Mouse (Mus musculus): ENCODE measurements around the gene Clp1. TPM values are rescaled to one million over a fixed set of nuclear protein-coding genes. Genes with fewer than 3 reads are reported as not detected.
A peak's percentile ranks its signal among the peaks of the same experiment; 100 is the strongest.

Gene Clp1
- polyA plus RNA-seq, 1 experiment = 12.0 TPM

GRCm38 (mm10) chr2:84762295-84762694 is 35.1 kb upstream of the Clp1 start:
- no peak overlapping the region for H3K27ac ChIP-seq (ENCODE audit: insufficient read depth, low read length)
- H3K4me1 ChIP-seq (ENCODE audit: control insufficient read depth, insufficient read depth, low read length) = no peaks in the 10 kb centered on the region
- no peak for DNase-seq
- no peak overlapping the region for H3K4me3 ChIP-seq (replicated peaks; ENCODE audit: insufficient read depth, low read depth, low read length)
- WGBS = 56% methylated on average over 4 of the region's 4 CpGs
- no peaks in the 10 kb centered on the region for H3K27me3 ChIP-seq (ENCODE audit: control insufficient read depth, insufficient read depth, low read length)
- TF ChIP-seq POLR2A (IDR thresholded peaks at IDR 0.05; ENCODE audit: borderline replicate concordance, insufficient read depth, low read length) (no peak), CTCF (IDR thresholded peaks at IDR 0.05; ENCODE audit: borderline replicate concordance, insufficient read depth, low read depth, low read length) (no peak)

- DNase-seq = no peak
Observed at GRCm38 (mm10) chr2:84761840-84762239, 34.7 kb upstream of the Clp1 start.

GRCm38 (mm10) chr2:84761309-84761708 is 34.2 kb upstream of the Clp1 start:
- Histone ChIP-seq H3K4me1 (ENCODE audit: control insufficient read depth, insufficient read depth, low read length) (no peaks in the 10 kb centered on the region), H3K27me3 (ENCODE audit: control insufficient read depth, insufficient read depth, low read length) (no peaks in the 10 kb centered on the region), H3K4me3 (replicated peaks; ENCODE audit: insufficient read depth, low read depth, low read length) (no peak overlapping the region), H3K27ac (ENCODE audit: insufficient read depth, low read length) (no peak overlapping the region)
- 80% methylated on average over 3 of the region's 3 CpGs for WGBS
- no peak for DNase-seq
- TF ChIP-seq POLR2A (IDR thresholded peaks at IDR 0.05; ENCODE audit: borderline replicate concordance, insufficient read depth, low read length) (no peak), CTCF (IDR thresholded peaks at IDR 0.05; ENCODE audit: borderline replicate concordance, insufficient read depth, low read depth, low read length) (no peak)

More at GRCm38 (mm10) chr2:84761840-84762239, 34.7 kb upstream of the Clp1 start:
- 84% methylated on average over 1 of the region's 1 CpGs for WGBS
- TF ChIP-seq POLR2A (IDR thresholded peaks at IDR 0.05; ENCODE audit: borderline replicate concordance, insufficient read depth, low read length) = no peak
- no peak for TF ChIP-seq CTCF (IDR thresholded peaks at IDR 0.05; ENCODE audit: borderline replicate concordance, insufficient read depth, low read depth, low read length)
- H3K27ac ChIP-seq (ENCODE audit: insufficient read depth, low read length) = no peak overlapping the region
- H3K4me1 ChIP-seq (ENCODE audit: control insufficient read depth, insufficient read depth, low read length) = no peaks in the 10 kb centered on the region
- H3K4me3 ChIP-seq (replicated peaks; ENCODE audit: insufficient read depth, low read depth, low read length) = no peak overlapping the region
- no peaks in the 10 kb centered on the region for H3K27me3 ChIP-seq (ENCODE audit: control insufficient read depth, insufficient read depth, low read length)

GRCm38 (mm10) chr2:84760777-84761176 is 33.6 kb upstream of the Clp1 start:
- no peaks in the 10 kb centered on the region for H3K4me1 ChIP-seq (ENCODE audit: control insufficient read depth, insufficient read depth, low read length)
- H3K4me3 ChIP-seq (replicated peaks; ENCODE audit: insufficient read depth, low read depth, low read length) = no peak overlapping the region
- no peak for DNase-seq
- H3K27ac ChIP-seq (ENCODE audit: insufficient read depth, low read length) = no peak overlapping the region
- H3K27me3 ChIP-seq (ENCODE audit: control insufficient read depth, insufficient read depth, low read length) = no peaks in the 10 kb centered on the region
- TF ChIP-seq CTCF (IDR thresholded peaks at IDR 0.05; ENCODE audit: borderline replicate concordance, insufficient read depth, low read depth, low read length) = no peak
- TF ChIP-seq POLR2A (IDR thresholded peaks at IDR 0.05; ENCODE audit: borderline replicate concordance, insufficient read depth, low read length) = no peak
- WGBS = 29% methylated on average over 8 of the region's 8 CpGs

GRCm38 (mm10) chr2:84758542-84759127 is 31.5 kb upstream of the Clp1 start:
- Histone ChIP-seq H3K4me1 (ENCODE audit: control insufficient read depth, insufficient read depth, low read length) (no peaks in the 10 kb centered on the region), H3K27ac (ENCODE audit: insufficient read depth, low read length) (no peak overlapping the region), H3K4me3 (replicated peaks; ENCODE audit: insufficient read depth, low read depth, low read length) (no peak overlapping the region), H3K27me3 (ENCODE audit: control insufficient read depth, insufficient read depth, low read length) (no peaks in the 10 kb centered on the region)
- TF ChIP-seq CTCF (IDR thresholded peaks at IDR 0.05; ENCODE audit: borderline replicate concordance, insufficient read depth, low read depth, low read length) = peak; percentile 52; the same call in 1 of the 2 replicates
- no peak for TF ChIP-seq POLR2A (IDR thresholded peaks at IDR 0.05; ENCODE audit: borderline replicate concordance, insufficient read depth, low read length)
- DNase-seq = peak; percentile 22 to 69
- under 1% methylated on average over 2 of the region's 2 CpGs for WGBS

- no peak for TF ChIP-seq POLR2A (IDR thresholded peaks at IDR 0.05; ENCODE audit: borderline replicate concordance, insufficient read depth, low read length)
- no peak for TF ChIP-seq CTCF (IDR thresholded peaks at IDR 0.05; ENCODE audit: borderline replicate concordance, insufficient read depth, low read depth, low read length)
- H3K27ac ChIP-seq (ENCODE audit: insufficient read depth, low read length) = no peak overlapping the region
- WGBS = 42% methylated on average over 7 of the region's 7 CpGs
Observed at GRCm38 (mm10) chr2:84757026-84757682, 30.0 kb upstream of the Clp1 start.

GRCm38 (mm10) chr2:84756245-84756644 is 29.1 kb upstream of the Clp1 start:
- no peak overlapping the region for H3K27ac ChIP-seq (ENCODE audit: insufficient read depth, low read length)
- DNase-seq = no peak
- no peak overlapping the region for H3K4me3 ChIP-seq (replicated peaks; ENCODE audit: insufficient read depth, low read depth, low read length)
- no peaks in the 10 kb centered on the region for H3K27me3 ChIP-seq (ENCODE audit: control insufficient read depth, insufficient read depth, low read length)
- 92% methylated on average over 5 of the region's 5 CpGs for WGBS
- TF ChIP-seq CTCF (IDR thresholded peaks at IDR 0.05; ENCODE audit: borderline replicate concordance, insufficient read depth, low read depth, low read length) (no peak), POLR2A (IDR thresholded peaks at IDR 0.05; ENCODE audit: borderline replicate concordance, insufficient read depth, low read length) (no peak)
- H3K4me1 ChIP-seq (ENCODE audit: control insufficient read depth, insufficient read depth, low read length) = no peaks in the 10 kb centered on the region

More at GRCm38 (mm10) chr2:84757026-84757682, 30.0 kb upstream of the Clp1 start:
- Histone ChIP-seq H3K4me1 (ENCODE audit: control insufficient read depth, insufficient read depth, low read length) (no peaks in the 10 kb centered on the region), H3K27me3 (ENCODE audit: control insufficient read depth, insufficient read depth, low read length) (no peaks in the 10 kb centered on the region), H3K4me3 (replicated peaks; ENCODE audit: insufficient read depth, low read depth, low read length) (no peak overlapping the region)
- DNase-seq = no peak

GRCm38 (mm10) chr2:84750115-84750514 is 23.0 kb upstream of the Clp1 start:
- Histone ChIP-seq H3K4me1 (ENCODE audit: control insufficient read depth, insufficient read depth, low read length) (no peaks in the 10 kb centered on the region), H3K4me3 (replicated peaks; ENCODE audit: insufficient read depth, low read depth, low read length) (no peak overlapping the region), H3K27ac (ENCODE audit: insufficient read depth, low read length) (no peak overlapping the region), H3K27me3 (ENCODE audit: control insufficient read depth, insufficient read depth, low read length) (no peaks in the 10 kb centered on the region)
- WGBS = 51% methylated on average over 6 of the region's 6 CpGs
- DNase-seq = no peak
- no peak for TF ChIP-seq POLR2A (IDR thresholded peaks at IDR 0.05; ENCODE audit: borderline replicate concordance, insufficient read depth, low read length)
- TF ChIP-seq CTCF (IDR thresholded peaks at IDR 0.05; ENCODE audit: borderline replicate concordance, insufficient read depth, low read depth, low read length) = no peak

All from cerebellum, adult 2 months (tissue).